Mouse (Mus musculus): ENCODE data around the gene Rsrc1. TPM values are rescaled to one million over a fixed set of nuclear protein-coding genes. Genes with fewer than 3 reads are reported as not detected.
"Not testable (repeated sequence)": the region's sequence is repeated elsewhere in the genome, so short reads cannot be mapped to it uniquely, and the experiment has no call there.

Gene Rsrc1
- total RNA-seq, 2 experiments from 2014 or later: 11.6 to 14.8 TPM

- intact Hi-C loops (cut with DNase I): no loop called here
- no peak for DNase-seq
- no peak for TF ChIP-seq CTCF (IDR thresholded peaks at IDR 0.05)
- H3K4me3 ChIP-seq: no peak overlapping the region
- H3K27ac ChIP-seq: no peak overlapping the region
Observed at GRCm38 (mm10) chr3:67232617-67233241, 251.5 kb downstream of the Rsrc1 start.

DNA sequence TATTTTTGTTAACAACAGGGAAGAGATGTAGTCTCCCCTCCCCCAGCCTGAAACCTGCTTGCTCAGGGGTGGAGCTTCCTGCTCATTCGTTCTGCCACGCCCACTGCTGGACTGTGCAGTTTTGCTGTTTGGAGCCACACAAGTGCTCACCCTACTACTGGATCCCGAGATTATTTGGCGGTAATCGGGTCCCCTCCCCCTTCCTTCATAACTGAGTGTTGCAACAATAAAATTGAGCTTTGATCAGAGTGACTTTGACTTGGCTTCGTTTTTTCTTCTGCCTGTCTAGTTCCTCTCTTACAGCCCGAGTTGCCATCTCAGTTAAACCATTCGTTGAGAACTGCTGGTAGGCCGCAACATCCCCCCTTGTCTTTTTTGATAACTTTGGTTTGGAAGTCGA, 261.3 kb downstream of the Rsrc1 start:
- H3K27ac ChIP-seq; DNase-seq; intact Hi-C loops (cut with DNase I): not testable (repeated sequence)

GRCm38 (mm10) chr3:67267448-67267847, 286.3 kb downstream of the Rsrc1 start:
- Histone ChIP-seq H3K27ac (no peak overlapping the region), H3K4me3 (no peak overlapping the region)
- DNase-seq: no peak
- intact Hi-C loops (cut with DNase I): loop anchor here (5.0 to 10.0 kb wide), 2 partner anchors 863 to 935 kb away; no protein-coding TSS in a partner anchor
- TF ChIP-seq CTCF (IDR thresholded peaks at IDR 0.05): peak; percentile 48

More for the DNA sequence above, 261.3 kb downstream of the Rsrc1 start:
- not testable (repeated sequence) for H3K4me3 ChIP-seq

- intact Hi-C loops (cut with DNase I): no loop called here
- TF ChIP-seq CTCF (IDR thresholded peaks at IDR 0.05): no peak
- no peak overlapping the region for H3K4me3 ChIP-seq
Observed at GRCm38 (mm10) chr3:67279781-67280180, 298.6 kb downstream of the Rsrc1 start.

GRCm38 (mm10) chr3:67280247-67280646, 299.1 kb downstream of the Rsrc1 start:
- no peak for TF ChIP-seq CTCF (IDR thresholded peaks at IDR 0.05)
- DNase-seq: no peak
- intact Hi-C loops (cut with DNase I): no loop called here
- H3K27ac ChIP-seq: no peak overlapping the region
- no peak overlapping the region for H3K4me3 ChIP-seq

More at GRCm38 (mm10) chr3:67279781-67280180, 298.6 kb downstream of the Rsrc1 start:
- DNase-seq: no peak
- no peak overlapping the region for H3K27ac ChIP-seq

- no peak for DNase-seq
- intact Hi-C loops (cut with DNase I): no loop called here
- Histone ChIP-seq H3K4me3 (no peak overlapping the region), H3K27ac (no peak overlapping the region)
- TF ChIP-seq CTCF (IDR thresholded peaks at IDR 0.05): no peak
Observed at GRCm38 (mm10) chr3:67284039-67284438, 302.8 kb downstream of the Rsrc1 start.

GRCm38 (mm10) chr3:67284848-67285247, 303.7 kb downstream of the Rsrc1 start:
- no peak for TF ChIP-seq CTCF (IDR thresholded peaks at IDR 0.05)
- intact Hi-C loops (cut with DNase I): no loop called here
- H3K27ac ChIP-seq: no peak overlapping the region
- H3K4me3 ChIP-seq: no peak overlapping the region
- no peak for DNase-seq

DNA sequence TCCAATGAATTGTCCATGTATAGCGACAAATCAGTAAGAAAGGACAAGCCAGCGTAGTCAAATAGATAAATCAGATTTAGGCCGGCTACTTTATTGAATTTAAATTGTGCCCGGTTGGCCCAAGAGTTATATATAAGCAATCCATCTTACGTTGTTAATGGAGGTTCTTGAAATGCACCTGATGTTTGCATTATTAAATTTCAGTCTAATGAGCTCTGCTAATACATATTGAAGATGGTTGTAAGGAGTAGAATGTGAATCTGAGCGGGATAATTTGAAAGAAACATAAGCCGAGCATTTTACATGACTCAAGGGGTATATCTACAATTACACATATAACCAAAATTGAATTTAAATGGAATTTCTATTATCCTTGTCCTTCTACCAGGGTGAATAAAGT, 307.5 kb downstream of the Rsrc1 start:
- intact Hi-C loops (cut with DNase I): no loop called here
- Histone ChIP-seq H3K27ac (no peak overlapping the region), H3K4me3 (no peak overlapping the region)
- no peak for DNase-seq
- TF ChIP-seq CTCF (IDR thresholded peaks at IDR 0.05): no peak

DNA sequence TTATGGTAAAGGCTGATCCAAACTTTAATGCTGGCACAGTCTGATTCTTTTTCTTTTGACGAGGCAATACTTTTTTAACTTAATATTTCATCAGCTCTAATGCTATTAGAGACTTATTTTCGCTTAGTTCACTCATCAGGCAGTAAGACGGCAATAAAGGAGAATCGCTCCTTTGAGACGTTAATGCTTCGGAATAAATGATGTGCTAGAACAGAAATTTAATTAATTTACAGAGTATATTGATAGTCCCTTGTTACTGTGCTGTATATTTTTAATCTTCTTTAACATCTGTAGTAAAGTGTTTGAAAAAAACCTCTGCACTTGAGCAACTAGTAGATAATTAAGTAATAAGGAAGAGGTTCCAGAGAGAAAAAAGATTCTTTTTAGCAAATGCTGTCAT, 308.3 kb downstream of the Rsrc1 start:
- H3K27ac ChIP-seq: no peak overlapping the region
- no peak overlapping the region for H3K4me3 ChIP-seq
- no peak for TF ChIP-seq CTCF (IDR thresholded peaks at IDR 0.05)
- DNase-seq: no peak
- intact Hi-C loops (cut with DNase I): no loop called here

DNA sequence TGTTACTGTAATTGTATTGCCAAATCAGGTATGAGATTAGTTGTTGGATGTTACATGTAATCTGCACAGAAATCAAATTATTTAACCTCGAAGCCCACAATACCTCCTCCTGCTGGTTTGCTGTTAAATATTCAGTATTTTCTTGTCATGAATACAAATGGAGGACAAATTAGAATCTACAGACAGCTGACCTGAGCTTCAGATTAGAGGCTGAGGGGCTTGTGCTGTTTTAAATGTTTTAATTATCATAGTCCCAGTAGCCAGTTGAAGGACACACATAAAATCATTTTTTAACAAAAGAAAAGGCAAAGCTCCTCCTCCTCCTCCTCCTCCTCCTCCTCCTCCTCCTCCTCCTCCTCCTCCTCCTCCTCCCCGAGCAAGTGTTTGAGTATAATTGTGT, 327.5 kb downstream of the Rsrc1 start:
- TF ChIP-seq CTCF (IDR thresholded peaks at IDR 0.05): no peak
- H3K27ac ChIP-seq: no peak overlapping the region
- DNase-seq: no peak
- H3K4me3 ChIP-seq: no peak overlapping the region
- intact Hi-C loops (cut with DNase I): no loop called here

DNA sequence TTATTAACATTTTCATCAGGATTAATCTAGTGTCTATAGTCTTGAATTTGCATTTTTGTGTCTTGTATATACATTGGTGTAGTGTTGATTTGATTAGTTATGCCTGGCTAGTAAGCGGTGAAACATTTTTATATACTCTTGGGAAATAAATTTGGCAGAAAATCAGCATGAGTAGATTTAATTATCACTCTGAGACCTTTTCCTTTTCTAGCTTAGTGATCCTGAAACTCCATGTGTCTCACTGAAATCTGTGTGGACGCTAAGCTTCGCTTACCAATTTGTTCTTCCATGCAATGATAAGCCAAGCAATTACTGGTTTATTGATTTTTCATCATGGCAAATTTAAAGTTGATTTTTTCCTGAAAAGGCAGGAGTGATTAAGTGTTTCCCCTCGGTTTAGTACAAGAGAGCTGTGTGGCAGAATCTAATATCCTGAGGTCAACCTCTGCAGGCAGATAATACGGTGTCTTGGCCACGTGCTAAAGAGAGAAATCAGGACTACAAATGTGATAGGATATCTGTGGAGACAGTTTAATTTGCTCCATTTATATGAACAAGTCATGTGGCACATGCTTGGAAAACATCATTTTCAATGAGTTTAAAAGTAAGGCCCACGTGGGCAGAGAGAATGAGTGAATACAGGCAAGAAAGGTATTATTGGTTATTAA, 328.6 kb downstream of the Rsrc1 start:
- Histone ChIP-seq H3K4me3 (no peak overlapping the region), H3K27ac (no peak overlapping the region)
- TF ChIP-seq CTCF (IDR thresholded peaks at IDR 0.05): no peak
- no peak for DNase-seq
- intact Hi-C loops (cut with DNase I): no loop called here

DNA sequence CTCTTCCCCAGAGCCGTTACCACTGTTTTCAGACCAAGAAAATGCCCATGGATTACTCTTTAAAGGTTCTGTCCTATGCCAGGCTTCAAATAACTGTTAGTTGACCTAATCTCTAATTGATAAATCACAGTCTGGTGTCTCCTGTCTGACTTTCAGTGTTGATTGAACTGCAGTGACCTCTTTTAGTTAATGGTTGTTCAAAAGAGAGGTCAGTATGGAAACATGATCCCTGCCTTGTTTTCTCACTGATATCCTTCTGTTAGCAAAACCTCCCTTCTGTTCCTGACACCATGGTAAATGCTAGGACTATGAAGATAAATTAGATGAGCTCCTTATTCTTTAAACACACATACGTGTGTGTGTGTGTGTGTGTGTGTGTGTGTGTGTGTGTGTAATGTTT, 330.2 kb downstream of the Rsrc1 start:
- no peak for TF ChIP-seq CTCF (IDR thresholded peaks at IDR 0.05)
- H3K4me3 ChIP-seq: no peak overlapping the region
- DNase-seq: no peak

DNA sequence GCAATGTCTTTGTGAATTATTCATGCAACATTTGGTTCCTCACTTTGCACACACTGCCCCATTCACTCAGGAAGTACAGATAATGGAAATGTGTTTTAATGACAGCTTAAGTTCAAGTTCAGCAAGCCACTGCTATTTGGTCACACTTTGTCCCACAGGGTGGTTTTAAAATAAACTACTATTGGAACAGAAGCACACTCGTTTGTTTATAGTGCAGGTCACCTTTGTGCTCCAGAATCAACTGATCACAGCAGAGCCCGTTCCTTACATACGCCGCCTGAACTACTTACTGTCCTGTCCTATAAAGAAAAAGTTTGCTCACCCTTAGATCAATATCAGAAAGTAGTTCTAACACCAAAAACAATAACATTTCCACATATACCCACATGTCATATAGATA, 341.2 kb downstream of the Rsrc1 start:
- Histone ChIP-seq H3K27ac (no peak overlapping the region), H3K4me3 (no peak overlapping the region)
- intact Hi-C loops (cut with DNase I): no loop called here
- no peak for TF ChIP-seq CTCF (IDR thresholded peaks at IDR 0.05)
- no peak for DNase-seq

More for the DNA sequence above, 330.2 kb downstream of the Rsrc1 start:
- intact Hi-C loops (cut with DNase I): no loop called here
- H3K27ac ChIP-seq: no peak overlapping the region

- Histone ChIP-seq H3K27ac (no peak overlapping the region), H3K4me3 (no peak overlapping the region)
- intact Hi-C loops (cut with DNase I): no loop called here
- TF ChIP-seq CTCF (IDR thresholded peaks at IDR 0.05): no peak
- no peak for DNase-seq
Observed at GRCm38 (mm10) chr3:67339558-67339957, 358.4 kb downstream of the Rsrc1 start.

All from gastrocnemius, adult 2 months (tissue).